Comparison of ENCODE assay signal across 8 mouse cellular contexts in genomic region chr3:121291560-121292258, GRCm38 (mm10). TPM values are rescaled to one million over a fixed set of nuclear protein-coding genes. Genes with fewer than 3 reads are reported as not detected.
DNase-seq lines count a peak whose midpoint lies in the region; ATAC-seq lines count a peak whose summit lies in the region.

TSS of gene Alg14 (plus strand) at chr3:121291773.

- no peaks in the 10 kb centered on the region for H3K36me3 ChIP-seq in intestine, embryonic 14.5 days (ENCODE audit: control insufficient read depth, insufficient read depth, low read length)

- H3K27ac ChIP-seq in intestine, embryonic 14.5 days (ENCODE audit: low read depth): peak within 1 kb of the TSS; percentile 95

- H3K4me2 ChIP-seq in intestine, embryonic 14.5 days (ENCODE audit: low read length): peak within 1 kb of the TSS; percentile 70

- H3K9ac ChIP-seq in intestine, embryonic 14.5 days (ENCODE audit: low read length): peak within 1 kb of the TSS; percentile 66

- H3K27me3 ChIP-seq in intestine, embryonic 14.5 days (replicated peaks; ENCODE audit: control insufficient read depth, insufficient read depth, low read length): no peaks in the 10 kb centered on the region

- under 1% methylated on average over 42 of the region's 42 CpGs for WGBS in intestine, embryonic 14.5 days

- peak; percentile 98 for ATAC-seq in intestine, embryonic 14.5 days (replicated peaks; ENCODE audit: low FRiP score, low TSS enrichment, low read depth)

- H3K9me3 ChIP-seq in intestine, embryonic 14.5 days (ENCODE audit: control insufficient read depth, low read length): no peaks in the 10 kb centered on the region

- intact Hi-C loops in left cerebral cortex, postnatal 14 days (cut with DNase I): loop anchor here (5.0 kb wide), 1 partner anchor 119 kb away; the partner anchor contains the start of gene Rwdd3

- 0 out of 2 replicates have a peak, but pooled peaks cover 6% of the 10 kb centered on the region for H3K4me1 ChIP-seq in intestine, embryonic 14.5 days (replicated peaks; ENCODE audit: control insufficient read depth, insufficient read depth, low read length)

- peak; percentile 87 to 89 for DNase-seq in adrenal gland, adult 18-20 months (ENCODE audit: low spot score in 2 of 2)
- peak; percentile 98 for DNase-seq in embryo, embryonic 11 days
- DNase-seq in gastrocnemius, postnatal 25 days: peak; percentile 98
- peak; percentile 98 for DNase-seq in intestine, embryonic 14.5 days (ENCODE audit: low spot score)
- peak; percentile 97 to 98 for DNase-seq in left cerebral cortex, postnatal 14 days (ENCODE audit: low spot score in 2 of 2)
- peak; percentile 97 for DNase-seq in mesoderm, embryonic 11.5 days (ENCODE audit: low read depth, low spot score)
- DNase-seq in right cerebral cortex, postnatal 36 days (ENCODE audit: low spot score in 2 of 2): peak; percentile 98 to 99
- DNase-seq in yolk sac, embryonic 10.5 days (ENCODE audit: low spot score): peak; percentile 98

- H3K4me3 ChIP-seq in intestine, embryonic 14.5 days (ENCODE audit: low read depth, low read length): peak within 1 kb of the TSS; percentile 79

RNA-seq across cellular contexts. Expression of gene Alg14, which starts in this region (rescaled TPM):
- total RNA-seq in adrenal gland, adult 18-20 months (2021): 10 to 100 TPM; 31.8 to 32.1 TPM
- total RNA-seq in gastrocnemius, postnatal 25 days (2021): 1 to 10 TPM; 9.2 to 9.3 TPM
- 43.0 and 46.8 TPM in 2 replicates for polyA plus RNA-seq in intestine, embryonic 14.5 days (2014; fragmentation: Nextera tagmentation; extraction: Ambion mirVana)
- 10 to 100 TPM; 17.1 to 18.5 TPM for total RNA-seq in left cerebral cortex, postnatal 14 days (2021)

Comparison
In these comparisons a context has a peak if more than half of its experiments do, and no peak if none do; other contexts are left out.
1. Peak in every context shown above with its lines: DNase-seq, ATAC-seq, H3K4me3 ChIP-seq and H3K27ac ChIP-seq.